Mouse (Mus musculus) embryo, embryonic 10.5 days (tissue): Measurements from ENCODE around the gene Efna5.
A peak's percentile ranks its signal among the peaks of the same experiment; 100 is the strongest.

Source experiments
- DNase-seq: peaks from one replicate; pipeline ENCODE4 v3.0.0-alpha.2; 2015; ENCODE audit warnings: low spot score

The Efna5 gene

GRCm38 (mm10) chr17:62608145-62608544 is 273.0 kb downstream of the Efna5 start:
- DNase-seq, result no peak

DNA sequence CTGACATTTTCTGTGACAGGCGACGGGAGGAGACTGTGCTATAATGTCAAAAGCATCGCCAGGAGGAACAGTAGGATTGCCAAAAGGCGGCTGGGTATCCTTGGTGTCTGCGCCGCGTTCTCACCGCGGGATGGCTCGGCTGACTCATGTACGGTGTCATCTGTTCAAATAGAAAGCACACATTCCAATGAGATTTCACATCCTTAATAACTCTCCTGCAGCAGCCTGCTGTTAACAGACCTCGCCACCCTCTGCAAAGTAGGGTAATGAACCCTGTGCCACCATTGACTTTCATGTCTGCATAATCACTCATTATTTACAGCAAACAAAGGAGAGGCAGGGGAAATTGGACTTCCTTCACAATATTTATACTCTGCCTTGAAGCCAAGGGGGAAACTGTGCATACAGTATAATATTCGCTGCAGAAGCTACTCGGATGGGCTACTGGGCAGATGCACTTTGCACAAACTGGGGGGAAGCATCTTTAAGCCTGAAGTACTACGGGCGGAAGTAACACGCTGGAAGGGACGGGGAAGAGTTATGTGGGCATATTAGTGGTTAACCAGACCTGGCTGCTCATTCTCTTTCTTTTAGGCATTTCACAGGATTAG is 273.7 kb downstream of the Efna5 start:
- no peak for DNase-seq

- DNase-seq, result no peak
These were observed 274.4 kb downstream of the Efna5 start for GRCm38 (mm10) chr17:62606681-62607080.

GRCm38 (mm10) chr17:62604309-62604708 is 276.8 kb downstream of the Efna5 start:
- peak; percentile 67 for DNase-seq

- no peak for DNase-seq
These were observed 277.5 kb downstream of the Efna5 start for GRCm38 (mm10) chr17:62603604-62604003.

- DNase-seq, result no peak
These were observed 282.2 kb downstream of the Efna5 start for GRCm38 (mm10) chr17:62598716-62599490.

- no peak for DNase-seq
These were observed 288.6 kb downstream of the Efna5 start for GRCm38 (mm10) chr17:62592436-62593074.

DNA sequence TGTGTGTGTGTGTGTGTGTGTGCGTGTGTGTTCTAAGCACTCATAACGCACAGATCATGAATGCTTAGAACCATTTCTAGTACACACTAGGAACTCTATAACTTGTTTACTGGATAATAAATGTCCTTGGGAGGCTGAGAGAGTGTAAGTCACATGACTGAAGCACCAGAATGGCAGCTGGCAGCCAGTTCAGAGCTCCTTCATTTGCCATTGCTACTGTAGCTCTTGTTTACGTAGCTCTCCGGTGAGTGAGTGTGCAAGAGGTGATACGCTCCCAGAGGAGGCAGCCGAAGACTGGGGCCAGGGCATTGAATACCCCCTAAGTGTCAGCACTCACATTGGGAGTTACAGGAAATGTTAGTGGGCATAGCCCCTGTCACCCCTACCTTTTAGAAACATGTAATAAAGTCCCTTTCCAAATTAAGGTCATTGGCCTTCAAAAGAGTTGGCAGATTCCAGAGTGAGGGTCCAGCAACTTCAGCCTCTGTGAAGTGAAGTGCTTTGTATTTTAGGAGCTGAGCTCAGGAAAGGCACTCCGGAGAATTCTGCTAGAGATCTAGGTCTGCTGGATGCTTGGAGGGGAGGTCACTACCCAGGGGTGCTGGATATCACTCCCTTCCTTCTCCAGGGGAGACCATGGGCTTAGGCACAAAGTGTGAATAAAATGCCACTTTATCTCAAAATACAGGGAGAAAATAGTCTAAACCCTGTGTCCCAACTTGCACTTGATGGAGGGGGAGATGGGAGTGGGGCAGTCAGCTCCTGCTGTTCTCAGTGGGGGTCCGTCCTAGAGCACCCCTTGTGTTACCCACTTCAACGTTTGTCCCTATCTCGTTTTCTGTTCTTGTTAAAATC is 289.3 kb downstream of the Efna5 start:
- no peak for DNase-seq

DNA sequence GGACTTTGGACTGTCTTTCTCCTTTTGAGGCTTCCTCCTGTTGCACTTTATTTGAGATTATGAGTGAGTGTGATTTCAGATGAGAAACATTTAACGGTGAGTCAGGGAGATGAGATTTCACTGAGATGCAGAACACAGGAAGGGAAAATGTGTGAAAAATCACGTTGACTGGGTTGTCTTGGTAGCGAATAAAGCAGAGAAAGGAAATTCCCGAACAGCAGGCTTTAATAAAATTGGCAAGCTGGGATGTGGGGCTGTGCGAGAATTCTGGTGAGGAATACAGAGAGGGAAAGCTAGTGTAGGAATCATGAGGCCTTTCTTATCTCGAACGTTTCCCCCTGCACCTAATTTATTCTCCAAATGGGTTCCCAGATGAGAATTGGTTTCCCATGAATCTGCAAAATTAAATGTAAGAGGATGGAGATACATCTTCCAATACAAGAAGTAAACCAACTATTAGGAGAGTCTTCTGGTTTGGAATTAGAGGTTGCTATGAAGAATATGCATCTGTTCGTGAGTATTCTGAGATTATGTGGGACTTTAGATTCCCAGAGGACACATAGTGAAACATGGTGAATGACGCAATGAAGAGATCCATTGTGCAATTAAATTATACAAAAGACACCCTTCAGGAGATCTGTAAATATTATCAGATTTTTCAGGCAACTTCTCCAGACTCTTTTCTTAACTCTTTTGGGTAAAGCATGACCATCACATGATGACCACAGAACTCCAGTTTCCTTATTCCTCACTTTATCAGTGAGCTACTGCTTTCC is 290.2 kb downstream of the Efna5 start:
- no peak for DNase-seq

DNA sequence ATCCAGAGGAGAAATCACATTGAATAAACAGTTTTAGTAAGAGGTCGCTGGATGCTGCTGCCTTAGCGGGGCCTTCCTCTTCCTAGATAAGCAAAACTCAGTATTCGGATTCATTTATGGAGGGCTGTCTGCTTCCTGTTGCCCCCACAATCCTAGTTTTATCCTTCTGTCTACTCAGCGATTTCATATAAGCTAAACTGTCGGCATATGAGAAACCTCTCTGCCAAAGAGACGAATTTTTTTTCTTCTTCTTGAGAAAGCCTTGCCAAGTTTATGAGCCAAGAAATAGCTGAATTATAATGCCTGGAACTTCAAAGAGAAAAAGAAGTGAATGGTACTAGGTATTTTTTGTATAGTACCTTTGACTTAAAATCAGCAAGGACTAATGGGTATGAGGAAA is 301.0 kb downstream of the Efna5 start:
- DNase-seq, result no peak

GRCm38 (mm10) chr17:62579618-62580017 is 301.5 kb downstream of the Efna5 start:
- no peak for DNase-seq

GRCm38 (mm10) chr17:62574499-62575265 is 306.4 kb downstream of the Efna5 start:
- no peak for DNase-seq

DNA sequence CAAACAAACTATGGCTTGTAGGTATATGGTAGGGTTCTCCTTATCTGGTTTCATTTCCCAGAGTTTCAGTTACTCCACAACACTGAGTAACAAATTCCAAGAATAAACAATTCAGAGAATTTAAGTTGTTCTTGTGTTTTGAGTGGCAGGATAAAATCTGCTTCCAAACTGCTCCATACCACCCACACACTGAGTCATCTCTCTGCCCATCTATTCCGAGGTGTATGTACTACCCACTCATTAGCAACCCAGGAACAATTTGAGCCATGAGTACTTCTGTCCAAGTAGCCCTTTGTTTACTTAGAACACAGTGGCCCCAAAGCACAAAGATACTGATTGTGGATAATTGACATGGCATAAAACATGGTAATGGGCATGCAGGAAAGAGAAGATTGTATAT is 311.0 kb downstream of the Efna5 start:
- no peak for DNase-seq

DNA sequence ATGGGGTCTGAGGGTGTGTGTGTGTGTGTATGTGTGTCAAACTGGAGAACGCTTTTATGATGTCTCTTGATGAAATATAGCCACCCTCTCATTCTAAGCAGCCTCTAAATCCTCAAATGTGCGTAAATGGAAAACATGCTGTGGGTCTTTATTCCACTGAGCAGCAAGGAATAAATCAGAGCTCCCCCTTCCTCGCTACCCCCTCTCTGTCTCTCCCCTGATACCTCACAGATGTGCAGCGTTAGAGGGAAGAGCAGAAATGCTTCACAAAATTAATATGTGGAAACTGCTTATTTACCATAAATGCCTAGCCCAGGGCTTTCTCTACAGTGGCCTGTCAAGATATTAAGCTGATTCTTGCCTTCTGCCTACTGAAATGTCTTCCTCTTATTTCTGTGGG is 313.1 kb downstream of the Efna5 start:
- peak; percentile 19 for DNase-seq

GRCm38 (mm10) chr17:62565632-62566031 is 315.5 kb downstream of the Efna5 start:
- DNase-seq, result no peak

GRCm38 (mm10) chr17:62562439-62562838 is 318.7 kb downstream of the Efna5 start:
- no peak for DNase-seq

DNA sequence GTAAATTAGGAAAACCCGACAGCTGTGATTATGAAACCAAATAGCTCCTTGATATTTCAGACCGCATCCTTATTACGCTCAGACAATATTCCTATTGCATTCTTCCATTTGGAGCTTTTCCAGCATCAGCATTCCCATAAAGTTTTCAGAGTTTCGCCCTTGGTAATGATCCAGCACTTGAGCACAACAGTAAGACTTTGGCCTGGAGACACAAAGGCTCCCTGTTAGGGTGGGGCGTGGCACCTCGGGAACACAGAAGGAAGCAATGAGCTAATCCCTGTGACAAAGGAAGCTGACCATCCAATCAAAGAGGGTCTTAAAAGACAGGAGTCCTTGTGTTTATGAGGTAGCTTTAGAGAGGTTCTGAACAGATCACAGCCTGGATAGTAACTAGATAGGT is 323.9 kb downstream of the Efna5 start:
- no peak for DNase-seq
